Mouse (Mus musculus) midbrain, embryonic 10.5 days (tissue): ENCODE data around the gene Gm26920. TPM values are rescaled to one million over a fixed set of nuclear protein-coding genes. Genes with fewer than 3 reads are reported as not detected.

Source experiments
- DNase-seq: peaks from one replicate; pipeline ENCODE4 v3.0.0-alpha.2; 2017; ENCODE audit warnings: low spot score
- H3K27ac ChIP-seq: fragments of 300-500 bp; sonication (generic); replicated peaks from 2 replicates; pipeline ENCODE4 v1.5.1; 2016; ENCODE audit warnings: mild to moderate bottlenecking
- H3K27me3 ChIP-seq: fragments of 300-500 bp; sonication (generic); 2 replicates; pipeline ENCODE4 v1.6.1; 2016; ENCODE audit warnings: low read depth, mild to moderate bottlenecking; ENCODE audit not compliant: poor library complexity, severe bottlenecking
- H3K36me3 ChIP-seq: fragments of 300-500 bp; sonication (generic); 2 replicates; pipeline ENCODE4 v1.6.1; 2016; ENCODE audit warnings: mild to moderate bottlenecking, moderate library complexity
- H3K4me1 ChIP-seq: fragments of 300-500 bp; sonication (generic); 2 replicates; pipeline ENCODE4 v1.6.1; 2016
- H3K4me3 ChIP-seq: fragments of 300-500 bp; sonication (generic); 2 replicates; pipeline ENCODE4 v1.5.1; 2016; ENCODE audit warnings: mild to moderate bottlenecking, moderate library complexity
- H3K9me3 ChIP-seq: fragments of 300-500 bp; sonication (generic); replicated peaks from 2 replicates; pipeline ENCODE4 v1.6.1; 2016; ENCODE audit warnings: mild to moderate bottlenecking
- WGBS: fragments of 180-500 bp; shearing (Covaris S2); methylation state at CpG from one replicate; pipeline ENCODE4 v1.1.7; 2016; 5-methylcytosine and 5-hydroxymethylcytosine counted together
- polyA plus RNA-seq: library from polyadenylated mRNA; unstranded; fragments of >200 nt; fragmentation: Nextera tagmentation; extraction: Ambion mirVana; gene quantifications from 2 replicates; pipeline ENCODE4 v1.2.1, GENCODE M21; 2016

The Gm26920 gene
- polyA plus RNA-seq, 1 experiment from 2014 or later, result 2.2 TPM

DNA sequence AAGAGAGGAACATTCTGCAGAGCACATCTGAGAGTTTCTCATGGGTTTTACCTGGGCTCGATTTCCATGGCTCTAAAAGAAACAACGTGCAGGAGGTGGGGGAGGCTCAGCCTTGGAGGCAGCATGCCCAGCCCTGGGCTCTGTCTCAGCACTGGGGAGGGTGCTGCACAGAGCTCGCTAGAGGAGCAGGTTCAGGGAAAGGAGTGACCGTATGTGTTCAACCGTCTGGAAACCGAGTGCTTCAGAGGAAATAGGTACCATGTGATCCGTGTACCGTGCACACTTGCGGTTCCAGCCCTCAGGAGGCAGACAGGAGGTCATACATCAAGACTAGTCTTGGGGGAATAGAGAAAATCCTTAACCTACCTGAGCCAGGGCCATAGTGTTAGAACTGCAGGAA is 45.9 kb downstream of the Gm26920 start:
- peaks cover 8% of the 10 kb centered on the region for H3K36me3 ChIP-seq
- H3K9me3 ChIP-seq, result no peaks in the 10 kb centered on the region
- H3K4me3 ChIP-seq, result no peak overlapping the region
- no peaks in the 10 kb centered on the region for H3K4me1 ChIP-seq
- 72% methylated on average over 9 of the region's 9 CpGs for WGBS
- H3K27me3 ChIP-seq, result no peaks in the 10 kb centered on the region
- no peak for DNase-seq
- no peak overlapping the region for H3K27ac ChIP-seq

DNA sequence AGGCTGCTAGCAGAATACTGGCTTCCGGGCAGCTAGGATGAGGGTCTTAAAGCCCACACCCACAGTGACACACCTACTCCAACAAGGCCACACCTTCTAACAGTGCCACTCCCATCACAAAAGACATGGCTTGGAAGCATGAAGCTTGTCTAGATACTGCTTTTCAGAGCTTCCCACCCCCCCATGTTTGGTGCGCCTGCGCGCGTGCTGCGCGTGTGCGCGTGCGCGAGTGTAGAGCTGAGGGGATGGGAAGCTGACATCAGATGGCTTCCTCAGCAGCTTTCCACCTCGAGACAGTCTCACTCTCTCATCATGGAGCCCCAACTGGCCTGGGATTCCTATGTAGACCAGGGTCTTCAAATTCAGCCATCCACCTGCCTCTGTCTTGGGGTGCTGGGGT is 55.9 kb downstream of the Gm26920 start:
- Histone ChIP-seq H3K27ac (no peak overlapping the region), H3K9me3 (no peaks in the 10 kb centered on the region), H3K27me3 (no peaks in the 10 kb centered on the region), H3K4me3 (no peak overlapping the region), H3K4me1 (peaks cover 5% of the 10 kb centered on the region; the same call in 1 of the 2 replicates), H3K36me3 (peaks cover 20% of the 10 kb centered on the region)
- DNase-seq, result no peak
- WGBS, result 93% methylated on average over 12 of the region's 12 CpGs

DNA sequence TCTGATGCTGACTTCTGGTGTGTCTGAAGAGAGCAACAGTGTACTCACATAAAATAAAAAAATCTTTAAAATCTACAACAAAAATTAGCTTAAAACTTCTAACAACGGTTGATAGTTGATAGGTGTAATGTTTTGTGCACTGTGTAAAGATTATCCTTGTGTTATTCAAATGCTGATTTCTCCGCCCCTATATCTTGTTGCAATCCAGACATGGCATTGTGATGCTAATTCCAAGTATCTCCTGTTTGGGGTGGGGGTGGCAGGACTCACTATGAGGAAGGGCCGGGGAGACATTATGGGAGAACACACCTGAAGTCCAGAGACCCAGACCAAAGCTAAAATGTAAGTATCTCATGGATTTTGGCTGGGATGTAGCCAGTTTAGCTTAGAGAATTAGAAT is 58.8 kb downstream of the Gm26920 start:
- DNase-seq, result no peak
- H3K27ac ChIP-seq, result no peak overlapping the region
- H3K4me3 ChIP-seq, result no peak overlapping the region
- 80% methylated on average over 3 of the region's 3 CpGs for WGBS
- peaks cover 5% of the 10 kb centered on the region; the same call in 1 of the 2 replicates for H3K4me1 ChIP-seq
- peaks cover 23% of the 10 kb centered on the region for H3K36me3 ChIP-seq
- no peaks in the 10 kb centered on the region for H3K27me3 ChIP-seq
- no peaks in the 10 kb centered on the region for H3K9me3 ChIP-seq

DNA sequence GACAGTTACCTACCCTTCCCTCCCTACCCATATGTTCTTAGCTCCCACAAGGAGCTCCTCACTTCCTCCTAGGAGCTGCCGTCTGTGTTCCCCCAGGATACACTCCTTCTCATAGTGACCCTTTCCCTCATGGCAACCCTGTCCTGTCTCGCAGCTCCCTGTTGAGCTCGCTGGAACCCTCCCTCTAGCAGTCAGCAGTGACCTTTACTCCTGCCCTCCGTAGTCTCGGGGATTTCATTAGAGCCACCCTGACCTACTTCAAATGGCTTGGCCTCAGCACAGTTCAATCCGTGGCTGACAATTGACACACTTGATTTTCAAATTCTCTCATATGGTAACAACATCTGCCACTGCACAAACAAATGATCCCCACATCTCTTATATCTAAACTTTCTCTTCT is 59.5 kb downstream of the Gm26920 start:
- Histone ChIP-seq H3K27me3 (no peaks in the 10 kb centered on the region), H3K4me3 (no peak overlapping the region), H3K36me3 (peaks cover 30% of the 10 kb centered on the region), H3K4me1 (peaks cover 5% of the 10 kb centered on the region; the same call in 1 of the 2 replicates), H3K9me3 (no peaks in the 10 kb centered on the region), H3K27ac (no peak overlapping the region)
- no peak for DNase-seq
- WGBS, result 43% methylated on average over 6 of the region's 6 CpGs

DNA sequence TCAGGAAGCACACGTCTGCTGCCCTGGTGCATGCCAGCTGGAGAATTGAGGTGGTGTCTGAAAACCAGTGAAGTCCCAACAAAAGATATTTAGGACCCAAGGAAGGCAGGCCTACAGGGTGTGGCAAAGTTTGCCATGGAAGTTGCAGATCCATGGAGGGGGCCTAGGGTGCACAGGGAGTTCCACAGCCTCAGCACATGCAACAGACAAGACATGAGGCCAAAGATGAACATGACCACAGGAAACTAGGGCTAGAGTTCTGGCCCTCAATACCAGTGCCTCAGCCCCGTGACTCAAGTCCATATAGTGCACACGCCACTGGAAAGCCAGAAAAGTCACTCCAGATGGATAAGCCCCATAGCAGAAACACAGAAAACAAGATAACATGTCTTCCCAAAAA is 61.6 kb downstream of the Gm26920 start:
- no peak overlapping the region for H3K27ac ChIP-seq
- 80% methylated on average over 3 of the region's 3 CpGs for WGBS
- no peak for DNase-seq
- peaks cover 5% of the 10 kb centered on the region; the same call in 1 of the 2 replicates for H3K4me1 ChIP-seq
- H3K9me3 ChIP-seq, result no peaks in the 10 kb centered on the region
- no peaks in the 10 kb centered on the region for H3K27me3 ChIP-seq
- H3K36me3 ChIP-seq, result peaks cover 51% of the 10 kb centered on the region
- no peak overlapping the region for H3K4me3 ChIP-seq

DNA sequence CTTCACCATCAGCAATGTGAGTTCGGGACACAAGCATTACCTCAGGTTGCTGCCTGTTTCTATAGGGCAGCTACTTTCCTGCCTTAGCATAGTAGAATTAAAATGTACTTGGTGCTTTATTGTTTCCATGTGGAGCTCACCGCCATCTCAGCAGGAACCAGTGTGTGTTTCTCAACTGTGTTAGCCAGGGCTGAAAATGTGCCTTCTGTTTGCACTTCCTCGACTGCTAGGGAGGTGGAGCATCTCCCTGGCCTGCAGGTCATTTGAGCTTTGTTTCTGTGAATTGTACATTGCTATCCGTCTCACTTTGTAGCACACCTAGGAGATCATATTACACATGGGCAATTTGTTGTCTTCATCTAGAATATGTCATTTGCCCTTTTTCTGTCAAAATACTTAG is 62.9 kb downstream of the Gm26920 start:
- no peak overlapping the region for H3K27ac ChIP-seq

DNA sequence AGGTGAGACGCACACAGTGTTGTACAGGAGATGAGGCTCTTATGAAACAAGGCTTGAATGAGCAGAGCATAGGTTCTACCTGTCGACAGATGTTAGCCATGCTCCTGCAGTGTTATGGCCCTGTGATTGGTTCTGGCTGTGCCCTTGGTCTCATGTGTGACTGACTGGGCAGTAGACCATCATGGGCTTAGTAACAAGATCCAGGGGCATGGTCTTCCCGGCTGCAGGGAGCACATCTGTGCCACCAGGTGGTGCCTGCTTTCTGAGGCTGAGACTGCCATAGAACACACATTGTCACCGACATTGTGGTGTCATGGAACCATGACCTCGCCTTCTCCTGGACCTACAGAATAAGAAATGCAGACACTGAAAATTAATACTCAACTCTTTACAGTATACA is 64.9 kb downstream of the Gm26920 start:
- no peak overlapping the region for H3K27ac ChIP-seq
- H3K4me1 ChIP-seq, result peaks cover under 1% of the 10 kb centered on the region; the same call in 1 of the 2 replicates
- no peaks in the 10 kb centered on the region for H3K27me3 ChIP-seq
- no peak overlapping the region for H3K4me3 ChIP-seq
- 87% methylated on average over 5 of the region's 5 CpGs for WGBS
- H3K9me3 ChIP-seq, result no peaks in the 10 kb centered on the region
- H3K36me3 ChIP-seq, result peaks cover 83% of the 10 kb centered on the region
- DNase-seq, result no peak

More for the DNA sequence above, 62.9 kb downstream of the Gm26920 start:
- DNase-seq, result no peak
- H3K4me3 ChIP-seq, result no peak overlapping the region
- H3K36me3 ChIP-seq, result peaks cover 63% of the 10 kb centered on the region
- 79% methylated on average over 4 of the region's 4 CpGs for WGBS
- no peaks in the 10 kb centered on the region for H3K27me3 ChIP-seq
- H3K9me3 ChIP-seq, result no peaks in the 10 kb centered on the region
- H3K4me1 ChIP-seq, result peaks cover 5% of the 10 kb centered on the region; the same call in 1 of the 2 replicates

DNA sequence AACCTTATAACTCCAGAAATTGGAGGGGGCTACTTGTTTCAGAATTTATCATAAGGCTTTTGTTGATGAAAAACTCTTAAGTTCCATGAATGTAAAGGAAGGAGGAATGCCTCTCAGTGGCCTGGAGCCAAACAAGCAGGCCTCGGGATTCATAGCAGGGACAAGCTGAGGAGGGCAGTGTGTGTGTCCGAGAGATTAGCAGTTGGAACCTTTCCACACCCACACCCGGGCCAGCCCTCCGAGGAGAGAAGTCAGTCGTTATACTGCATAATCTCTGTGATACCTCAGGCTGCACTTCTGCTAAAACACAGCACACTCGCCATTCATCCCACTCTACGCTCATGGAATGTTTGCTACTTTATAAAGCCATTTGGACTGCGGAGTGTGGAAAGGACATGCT is 66.4 kb downstream of the Gm26920 start:
- Histone ChIP-seq H3K36me3 (peaks cover 97% of the 10 kb centered on the region), H3K4me1 (no peaks in the 10 kb centered on the region), H3K27ac (no peak overlapping the region), H3K27me3 (no peaks in the 10 kb centered on the region), H3K4me3 (no peak overlapping the region), H3K9me3 (no peaks in the 10 kb centered on the region)
- DNase-seq, result no peak
- 95% methylated on average over 8 of the region's 8 CpGs for WGBS

DNA sequence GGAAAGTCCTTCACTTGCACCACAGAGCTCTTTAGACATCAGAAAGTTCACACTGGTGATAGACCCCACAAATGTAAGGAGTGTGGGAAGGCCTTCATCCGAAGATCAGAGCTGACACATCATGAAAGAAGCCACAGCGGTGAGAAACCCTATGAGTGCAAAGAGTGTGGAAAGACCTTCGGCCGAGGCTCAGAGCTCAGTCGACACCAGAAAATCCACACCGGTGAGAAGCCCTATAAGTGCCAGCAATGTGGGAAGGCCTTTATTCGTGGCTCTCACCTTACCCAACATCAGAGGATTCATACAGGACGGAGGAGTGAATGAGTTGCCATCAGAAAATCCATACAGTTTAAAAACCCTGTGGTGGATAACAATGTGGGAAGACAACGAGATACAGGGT is 66.9 kb downstream of the Gm26920 start:
- Histone ChIP-seq H3K4me1 (no peaks in the 10 kb centered on the region), H3K27me3 (no peaks in the 10 kb centered on the region), H3K9me3 (no peaks in the 10 kb centered on the region), H3K27ac (no peak overlapping the region), H3K36me3 (peaks cover 99% of the 10 kb centered on the region), H3K4me3 (no peak overlapping the region)
- DNase-seq, result no peak
- WGBS, result 95% methylated on average over 9 of the region's 9 CpGs

DNA sequence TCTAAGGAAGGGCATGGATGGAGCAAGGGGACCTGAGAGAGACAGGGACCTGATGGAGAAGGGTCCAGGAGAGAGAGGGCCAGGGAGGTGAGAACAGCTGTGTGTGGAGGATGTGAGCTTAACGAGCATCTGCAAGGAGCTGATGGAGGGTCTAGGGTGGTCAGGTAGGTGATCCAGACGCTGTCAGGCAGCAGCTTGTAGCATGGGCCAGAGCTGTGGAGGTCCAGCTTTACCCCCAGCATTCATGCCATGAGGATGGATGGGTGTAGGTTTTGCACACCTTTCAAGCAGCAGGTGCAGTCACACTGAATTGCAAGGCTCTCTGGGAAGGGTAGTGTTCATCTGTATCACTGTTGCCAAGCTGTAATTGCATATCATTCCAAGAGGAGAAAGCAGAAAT is 70.7 kb downstream of the Gm26920 start:
- no peaks in the 10 kb centered on the region for H3K9me3 ChIP-seq
- no peak for DNase-seq
- no peak overlapping the region for H3K27ac ChIP-seq
- H3K4me3 ChIP-seq, result no peak overlapping the region
- no peaks in the 10 kb centered on the region for H3K27me3 ChIP-seq
- WGBS, result 90% methylated on average over 2 of the region's 2 CpGs
- peaks cover 98% of the 10 kb centered on the region for H3K36me3 ChIP-seq
- no peaks in the 10 kb centered on the region for H3K4me1 ChIP-seq

DNA sequence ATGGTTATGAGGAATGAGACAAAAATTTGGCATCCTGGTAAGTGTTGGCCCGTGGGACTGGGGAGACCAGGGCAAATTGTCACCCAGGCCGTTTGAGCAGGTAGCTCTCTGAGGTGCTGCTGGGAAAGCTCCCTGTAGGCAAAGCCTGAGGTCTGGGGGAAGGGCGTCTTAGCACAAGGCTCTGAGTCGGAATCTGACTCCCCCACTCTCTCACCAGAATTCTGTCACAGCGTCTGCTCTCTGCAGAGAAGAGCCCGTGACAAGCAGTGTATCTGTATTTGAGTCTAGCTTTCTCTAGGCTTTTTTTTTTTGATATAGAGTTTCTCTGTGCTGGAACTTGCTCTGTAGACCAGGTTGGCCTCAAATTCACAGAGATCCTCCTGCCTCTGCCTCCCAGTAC is 73.0 kb downstream of the Gm26920 start:
- H3K9me3 ChIP-seq, result no peaks in the 10 kb centered on the region
- no peak for DNase-seq
- H3K27me3 ChIP-seq, result no peaks in the 10 kb centered on the region
- H3K4me1 ChIP-seq, result no peaks in the 10 kb centered on the region
- no peak overlapping the region for H3K4me3 ChIP-seq
- WGBS, result 94% methylated on average over 6 of the region's 6 CpGs
- H3K27ac ChIP-seq, result no peak overlapping the region
- H3K36me3 ChIP-seq, result peaks cover 93% of the 10 kb centered on the region

DNA sequence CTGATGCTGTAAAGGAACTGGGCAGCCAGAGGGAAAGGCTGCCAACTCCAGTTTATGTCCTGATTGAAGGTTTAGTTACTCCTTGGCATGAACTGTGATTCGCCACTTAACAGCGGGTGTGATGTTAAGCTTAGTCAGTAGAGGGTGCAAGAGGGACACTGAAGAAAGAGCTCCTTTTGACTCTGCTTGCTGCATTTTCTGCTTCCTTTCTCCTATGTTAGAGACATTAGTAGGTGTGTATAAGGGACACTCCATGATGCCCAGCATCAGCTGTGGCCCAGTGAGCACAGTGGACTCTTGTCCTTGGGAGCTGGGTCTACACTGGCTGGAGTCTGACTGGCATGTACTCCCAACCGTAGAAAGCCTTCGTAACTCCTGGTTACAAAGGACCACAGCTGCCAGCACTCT is 77.2 kb downstream of the Gm26920 start:
- no peaks in the 10 kb centered on the region for H3K27me3 ChIP-seq
- H3K9me3 ChIP-seq, result no peaks in the 10 kb centered on the region
- peaks cover 89% of the 10 kb centered on the region for H3K36me3 ChIP-seq
- WGBS, result 85% methylated on average over 4 of the region's 4 CpGs
- 0 out of 2 replicates have a peak, but pooled peaks cover 4% of the 10 kb centered on the region for H3K4me1 ChIP-seq
- DNase-seq, result no peak
- H3K27ac ChIP-seq, result no peak overlapping the region
- no peak overlapping the region for H3K4me3 ChIP-seq

DNA sequence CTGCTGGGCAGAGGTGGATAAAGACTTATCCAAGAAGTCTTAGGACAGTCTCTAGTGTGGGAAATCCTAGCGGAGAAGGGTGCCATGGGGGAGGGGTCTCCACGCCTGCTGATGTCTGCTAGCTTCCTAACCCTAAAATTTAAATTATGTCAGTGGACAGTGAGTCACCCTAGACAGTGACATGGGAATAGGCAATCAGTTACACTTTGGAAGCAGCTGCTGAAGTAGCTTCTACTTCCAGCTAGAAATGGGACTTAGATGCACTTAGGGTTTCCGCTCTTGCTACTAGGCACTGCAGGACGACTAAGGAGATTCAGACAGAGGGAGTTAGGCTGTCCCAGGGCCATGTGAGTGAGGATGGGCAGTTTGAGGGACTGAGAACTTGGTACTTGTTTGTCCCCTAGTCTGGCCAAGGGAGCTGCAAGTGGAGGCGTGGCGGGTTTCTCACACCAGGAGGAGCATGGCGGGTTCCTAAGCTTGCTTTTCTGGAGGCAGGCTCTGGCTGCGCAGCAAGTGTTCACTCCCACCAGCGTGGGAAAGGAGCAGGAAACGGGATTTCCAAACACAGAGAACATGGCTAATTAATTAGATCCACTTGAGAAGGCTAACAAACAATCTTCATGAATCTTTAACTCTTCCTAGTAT is 79.5 kb downstream of the Gm26920 start:
- H3K4me3 ChIP-seq, result no peak overlapping the region
- no peak for DNase-seq
- no peaks in the 10 kb centered on the region for H3K9me3 ChIP-seq
- H3K27ac ChIP-seq, result no peak overlapping the region
- 87% methylated on average over 10 of the region's 10 CpGs for WGBS
- no peaks in the 10 kb centered on the region for H3K27me3 ChIP-seq
- H3K36me3 ChIP-seq, result peaks cover 87% of the 10 kb centered on the region
- 0 out of 2 replicates have a peak, but pooled peaks cover 4% of the 10 kb centered on the region for H3K4me1 ChIP-seq
